Mouse (Mus musculus) cortical plate, adult 2 months (tissue): ENCODE results near the gene Pkp1. TPM values are rescaled to one million over a fixed set of nuclear protein-coding genes. Genes with fewer than 3 reads are reported as not detected.

ENCODE experiments used
- H3K27ac ChIP-seq: fragments of 200-500 bp; 2 replicates; pipeline ENCODE4 v1.5.1; 2012; ENCODE audit warnings: low read length, control low read depth, inconsistent platforms; ENCODE audit not compliant: insufficient read depth
- H3K4me1 ChIP-seq: fragments of 200-500 bp; 2 replicates; pipeline ENCODE4 v1.6.1; 2011; ENCODE audit warnings: low read length; ENCODE audit not compliant: control insufficient read depth, insufficient read depth
- H3K4me3 ChIP-seq: fragments of 200-500 bp; 2 replicates; pipeline ENCODE4 v1.5.1; 2011; ENCODE audit warnings: mild to moderate bottlenecking, low read length, control low read depth; ENCODE audit not compliant: insufficient read depth
- CTCF ChIP-seq: fragments of 200-500 bp; IDR thresholded peaks from 2 replicates; pipeline ENCODE4 v1.5.1; 2011; ENCODE audit warnings: mild to moderate bottlenecking, control low read depth, low read length; ENCODE audit not compliant: insufficient read depth; ENCODE audit errors: extremely low read depth
- POLR2A ChIP-seq: fragments of 200-500 bp; IDR thresholded peaks from 2 replicates; pipeline ENCODE4 v1.6.1; 2011; ENCODE audit warnings: mild to moderate bottlenecking, low read length, control low read depth; ENCODE audit not compliant: insufficient read depth; ENCODE audit errors: extremely low read depth
- polyA plus RNA-seq: library from polyadenylated mRNA; depleted of rRNA; stranded (reverse); fragments of >200 nt; gene quantifications from 2 replicates; pipeline ENCODE4 v1.2.3, GENCODE M21; 2012

The Pkp1 gene
- polyA plus RNA-seq, 1 experiment, result 0.15 TPM

GRCm38 (mm10) chr1:135942116-135942515 is 23.1 kb upstream of the Pkp1 start:
- Histone ChIP-seq H3K4me3 (no peak overlapping the region), H3K27ac (no peak overlapping the region), H3K4me1 (0 out of 2 replicates have a peak, but pooled peaks cover 2% of the 10 kb centered on the region)
- TF ChIP-seq CTCF (no peak), POLR2A (no peak)

GRCm38 (mm10) chr1:135941259-135942006 is 22.4 kb upstream of the Pkp1 start:
- H3K4me3 ChIP-seq, result no peak overlapping the region
- H3K4me1 ChIP-seq, result 0 out of 2 replicates have a peak, but pooled peaks cover 2% of the 10 kb centered on the region
- H3K27ac ChIP-seq, result no peak overlapping the region
- no peak for TF ChIP-seq CTCF
- no peak for TF ChIP-seq POLR2A

- no peak for TF ChIP-seq POLR2A
- TF ChIP-seq CTCF, result no peak
- Histone ChIP-seq H3K4me1 (no peaks in the 10 kb centered on the region), H3K4me3 (no peak overlapping the region), H3K27ac (no peak overlapping the region)
Measured at GRCm38 (mm10) chr1:135936091-135936490, 17.1 kb upstream of the Pkp1 start.

DNA sequence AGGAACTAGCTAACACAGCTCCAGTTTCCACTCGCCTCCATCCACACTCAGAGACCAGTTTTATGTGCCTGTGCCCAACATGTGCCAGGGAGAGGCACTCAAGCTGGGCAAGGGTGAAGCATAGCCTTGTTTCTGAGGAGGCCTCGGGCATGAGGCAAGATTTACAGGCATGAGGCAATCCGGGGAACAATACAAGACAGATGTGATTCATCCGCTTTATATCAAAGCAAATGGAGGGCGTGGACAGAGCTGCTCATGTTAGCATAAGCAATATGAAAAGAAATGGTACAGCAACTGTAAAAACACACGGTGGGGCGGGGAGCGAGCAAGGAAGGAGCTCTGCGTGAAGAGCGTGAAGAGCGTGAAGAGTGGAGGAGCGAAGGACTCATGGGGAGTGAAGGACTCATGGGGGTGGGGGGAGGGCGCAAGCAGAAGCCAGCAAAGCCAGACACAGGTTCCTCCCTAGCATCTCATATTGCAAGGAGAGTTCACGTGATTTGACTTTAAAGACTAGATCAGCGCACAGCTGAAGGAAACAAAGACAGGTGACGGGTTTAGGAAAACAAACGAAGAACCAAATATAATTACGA is 14.8 kb upstream of the Pkp1 start:
- no peak for TF ChIP-seq POLR2A
- TF ChIP-seq CTCF, result no peak
- H3K4me3 ChIP-seq, result no peak overlapping the region
- H3K4me1 ChIP-seq, result peaks cover 2% of the 10 kb centered on the region
- no peak overlapping the region for H3K27ac ChIP-seq

DNA sequence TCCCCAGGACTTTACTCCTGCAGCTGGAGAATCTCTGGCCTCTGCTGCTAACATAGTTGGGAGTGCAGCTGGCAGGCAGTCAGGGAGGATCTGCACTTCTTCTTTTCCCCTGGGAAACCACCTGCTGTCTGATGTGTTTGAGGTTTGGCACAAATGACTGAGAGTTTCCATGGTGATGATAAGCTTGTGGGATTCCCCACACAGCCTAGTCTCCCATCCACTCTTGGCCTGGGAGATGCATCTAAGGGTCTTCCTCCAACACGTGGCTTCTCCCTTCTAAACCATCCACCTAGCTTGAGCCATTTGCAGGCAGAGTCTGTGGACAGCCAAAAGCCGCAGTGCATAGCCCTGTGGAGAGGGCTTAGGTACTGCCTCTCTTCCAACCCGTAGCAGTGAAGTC is 10.9 kb upstream of the Pkp1 start:
- H3K27ac ChIP-seq, result no peak overlapping the region
- no peak for TF ChIP-seq CTCF
- TF ChIP-seq POLR2A, result no peak
- no peak overlapping the region for H3K4me3 ChIP-seq
- peaks cover 2% of the 10 kb centered on the region for H3K4me1 ChIP-seq

DNA sequence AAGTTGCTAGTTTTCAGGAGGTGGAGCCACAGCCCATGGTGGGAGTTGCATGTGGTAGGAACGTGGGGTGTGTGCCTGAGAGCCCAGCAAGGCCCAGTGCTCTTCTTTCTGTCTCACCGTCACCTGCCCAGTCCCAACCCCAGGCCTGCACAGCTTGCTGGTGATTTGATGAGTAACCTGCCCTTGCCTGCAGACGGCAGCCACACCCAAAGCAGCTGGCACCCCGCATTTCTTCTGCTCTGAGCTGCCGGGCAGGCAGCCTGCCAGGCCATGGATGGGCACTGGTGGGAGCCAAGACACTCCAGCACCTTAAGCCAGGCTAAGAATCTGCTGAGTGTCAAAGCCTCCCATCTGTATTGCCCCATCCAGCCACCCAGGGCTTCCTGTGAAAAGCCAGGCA is 6.8 kb upstream of the Pkp1 start:
- no peak overlapping the region for H3K27ac ChIP-seq
- peaks cover 2% of the 10 kb centered on the region for H3K4me1 ChIP-seq
- no peak overlapping the region for H3K4me3 ChIP-seq
- TF ChIP-seq POLR2A (no peak), CTCF (no peak)

DNA sequence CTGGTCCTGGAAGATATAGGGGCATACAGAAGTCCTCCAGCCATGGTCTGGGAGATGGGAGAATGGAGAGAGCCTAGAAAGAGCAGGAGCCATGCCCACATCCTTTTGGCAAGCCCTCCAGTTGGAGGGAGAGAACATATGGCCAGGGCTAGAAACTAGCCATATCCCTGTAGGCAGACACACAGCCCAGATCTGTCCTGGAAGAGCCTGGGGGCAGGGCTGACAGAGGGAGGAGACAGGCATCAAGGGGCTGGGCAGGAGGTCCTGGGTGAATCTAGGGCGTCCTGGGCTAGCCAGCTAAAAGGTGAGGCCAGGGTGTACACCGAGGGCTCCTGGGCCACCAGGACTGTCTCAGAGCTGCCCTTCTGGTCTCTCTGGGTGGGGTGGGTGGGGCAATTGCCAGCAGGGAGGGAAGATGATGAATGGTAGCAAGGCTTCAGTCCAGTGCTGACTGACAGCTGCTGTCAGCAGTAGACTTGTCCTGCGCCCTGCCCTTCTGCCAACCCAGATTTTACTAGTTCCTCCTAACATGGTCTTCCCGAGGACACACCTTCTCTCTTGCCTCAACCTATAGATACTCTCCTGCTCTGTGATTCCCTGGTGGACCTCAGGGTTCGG is 5.5 kb upstream of the Pkp1 start:
- Histone ChIP-seq H3K4me3 (no peak overlapping the region), H3K27ac (no peak overlapping the region), H3K4me1 (no peaks in the 10 kb centered on the region)
- no peak for TF ChIP-seq CTCF
- TF ChIP-seq POLR2A, result no peak

- TF ChIP-seq CTCF, result no peak
- TF ChIP-seq POLR2A, result no peak
Measured at GRCm38 (mm10) chr1:135923229-135923628, 4.2 kb upstream of the Pkp1 start.

GRCm38 (mm10) chr1:135917206-135917605 is 1.8 kb downstream of the Pkp1 start:
- Histone ChIP-seq H3K27ac (no peak overlapping the region), H3K4me1 (no peaks in the 10 kb centered on the region), H3K4me3 (no peak overlapping the region)
- TF ChIP-seq CTCF (no peak), POLR2A (no peak)

More at GRCm38 (mm10) chr1:135923229-135923628, 4.2 kb upstream of the Pkp1 start:
- no peak overlapping the region for H3K4me3 ChIP-seq
- H3K4me1 ChIP-seq, result no peaks in the 10 kb centered on the region
- no peak overlapping the region for H3K27ac ChIP-seq

DNA sequence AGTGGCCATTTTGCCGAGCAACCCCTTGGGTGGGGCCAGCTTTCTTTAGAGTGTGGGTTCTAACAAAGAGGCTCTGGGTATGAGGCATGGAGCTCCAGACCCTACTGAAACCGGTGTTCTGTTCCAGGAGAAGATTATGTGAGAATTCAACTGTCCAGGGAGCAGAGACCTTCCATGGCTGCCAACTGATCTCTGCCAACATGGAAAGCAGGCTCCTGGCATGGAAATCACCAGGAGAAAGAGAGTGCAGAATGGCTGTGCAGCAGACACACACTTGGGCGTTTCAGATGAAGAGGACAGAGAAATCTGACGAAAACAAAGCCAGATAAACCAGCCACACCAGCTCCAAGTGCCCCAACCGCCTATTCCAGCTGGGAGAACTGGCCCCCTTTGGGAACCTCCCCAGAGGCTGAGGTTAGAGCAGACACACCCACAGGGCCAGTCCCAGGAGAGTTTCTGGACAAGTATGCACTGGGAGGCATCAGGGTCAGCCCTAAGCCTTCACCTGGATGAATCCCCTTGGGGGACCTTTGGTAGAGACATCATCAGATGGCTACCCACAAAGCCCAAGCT is 2.4 kb downstream of the Pkp1 start:
- Histone ChIP-seq H3K4me1 (no peaks in the 10 kb centered on the region), H3K27ac (no peak overlapping the region), H3K4me3 (no peak overlapping the region)
- TF ChIP-seq CTCF (no peak), POLR2A (no peak)
